Mouse (Mus musculus) urinary bladder, postnatal 4 days (tissue): Measurements from ENCODE around the gene Gif.

Experiments used
- DNase-seq, 2 experiments: peaks; one replicate each; pipeline ENCODE4 v3.0.0; 2021 to 2022; ENCODE audit warnings: low spot score in 2 of 2

Gene Gif

DNA sequence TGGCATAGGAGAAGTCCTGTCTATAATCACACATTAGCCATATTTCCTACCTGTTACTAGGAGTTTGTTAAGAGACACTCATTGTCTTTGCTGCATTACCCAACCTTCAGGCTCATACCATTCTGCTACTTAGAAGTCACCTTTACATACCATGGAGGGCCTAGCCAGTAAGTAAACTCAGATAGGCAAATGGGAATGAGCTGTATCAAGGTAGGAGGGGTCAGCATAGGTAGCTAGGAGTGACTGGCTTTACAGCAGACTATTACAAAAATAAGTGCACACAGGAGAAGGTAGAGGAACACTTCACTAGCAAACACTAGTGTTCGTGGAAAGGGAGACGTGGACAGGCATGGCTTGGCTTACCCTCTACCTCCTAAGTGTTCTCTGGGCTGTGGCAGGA, at the start of gene Gif:
TSS of gene Gif (plus strand) at position 257 of the 400 bp plus-strand sequence.
- no peak for DNase-seq

DNA sequence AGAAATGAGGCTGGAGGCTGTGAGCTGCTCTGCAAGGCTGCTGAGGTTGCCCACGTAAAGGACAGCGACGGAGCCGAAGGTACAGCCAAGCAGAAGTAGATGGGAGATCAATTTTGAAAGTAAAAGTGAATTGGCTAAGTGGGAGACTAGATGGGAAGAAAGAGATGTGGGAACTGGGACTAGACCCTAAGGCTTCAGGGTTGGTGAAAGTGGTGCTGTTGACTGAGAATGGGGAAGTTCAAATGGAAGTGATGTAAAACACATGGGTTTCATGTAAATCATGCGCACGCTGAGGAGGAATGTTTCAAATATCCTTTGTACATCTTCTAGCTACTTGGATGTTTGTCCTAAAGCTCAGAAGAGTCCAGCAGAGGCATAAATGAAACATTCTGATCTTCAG, 49.0 kb upstream of the Gif start:
- no peak for DNase-seq

DNA sequence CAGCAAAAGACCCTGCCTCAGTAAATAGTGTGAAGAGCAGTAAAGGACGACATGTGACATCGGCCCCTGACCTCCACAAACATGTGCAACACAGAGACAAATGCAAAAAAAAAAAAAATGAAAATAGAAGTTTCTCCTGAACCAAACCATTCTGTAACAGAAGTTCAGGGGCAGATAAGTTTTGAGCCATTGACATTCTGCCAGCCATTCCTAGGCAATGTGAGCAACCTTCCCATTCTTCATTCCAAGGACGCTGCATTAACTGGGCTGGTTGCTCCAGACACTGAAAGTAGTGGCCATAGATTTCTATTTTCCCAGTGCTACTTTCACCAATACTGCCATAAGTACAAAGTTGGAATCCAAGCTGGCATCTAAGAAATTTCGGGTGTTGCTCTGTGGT, 34.9 kb upstream of the Gif start:
- no peak for DNase-seq

DNA sequence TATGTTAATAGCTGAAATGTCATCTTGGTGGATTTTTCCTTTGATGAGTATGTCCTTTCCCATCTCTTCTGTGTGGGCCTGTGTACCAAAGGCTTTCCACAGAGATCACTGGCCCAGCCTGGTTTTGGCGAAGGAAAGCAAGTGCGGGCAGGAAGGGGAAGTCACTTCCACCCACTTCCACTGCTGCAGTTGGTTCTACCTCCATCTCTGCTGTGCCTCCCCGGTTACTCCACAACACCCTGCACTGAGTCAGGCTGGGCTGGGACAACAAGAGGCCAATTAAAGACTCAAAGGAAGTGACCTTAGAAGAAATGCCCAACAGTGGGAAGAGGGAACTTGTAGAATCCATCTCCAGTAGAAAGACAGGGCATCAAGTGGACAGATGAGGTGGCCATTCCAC, 27.3 kb upstream of the Gif start:
- no peak for DNase-seq

DNA sequence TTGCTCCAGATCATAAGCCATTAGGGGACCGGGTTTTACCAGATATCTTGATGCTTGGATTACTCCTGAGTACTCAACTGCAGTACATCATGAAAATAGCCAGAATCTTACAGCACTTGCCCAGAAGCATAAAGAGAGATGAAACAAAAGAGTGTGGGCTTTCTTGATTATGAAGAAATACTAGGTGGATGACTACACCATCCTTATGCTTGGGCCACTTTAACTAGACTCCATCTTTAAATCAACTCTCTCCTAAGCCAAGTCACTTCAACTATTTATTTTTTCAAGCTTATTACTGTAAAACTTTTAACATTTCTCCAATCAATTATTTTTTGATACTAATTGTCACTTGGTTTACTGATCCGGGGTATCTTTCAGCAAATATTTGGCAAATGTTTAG, 23.5 kb upstream of the Gif start:
- DNase-seq = no peak

DNA sequence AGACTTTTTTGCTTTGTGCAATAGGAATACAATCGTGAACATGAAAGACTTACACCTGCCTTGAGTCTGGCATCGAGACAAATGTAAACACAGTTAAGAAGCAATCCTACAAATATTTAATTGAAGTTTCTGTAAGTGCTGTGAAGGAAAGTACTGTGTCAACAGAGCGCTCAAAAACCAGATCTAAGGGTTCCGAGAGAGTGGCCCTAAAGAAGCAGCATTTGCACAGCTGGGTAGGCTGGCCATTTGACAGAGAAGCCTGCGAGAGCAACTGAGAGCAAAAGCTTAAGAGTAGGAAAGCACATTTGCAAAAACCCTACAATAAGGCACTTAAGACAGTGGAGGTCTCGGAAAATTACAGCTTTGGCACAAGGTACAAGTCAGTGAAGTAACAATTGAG, 23.1 kb upstream of the Gif start:
- no peak for DNase-seq

DNA sequence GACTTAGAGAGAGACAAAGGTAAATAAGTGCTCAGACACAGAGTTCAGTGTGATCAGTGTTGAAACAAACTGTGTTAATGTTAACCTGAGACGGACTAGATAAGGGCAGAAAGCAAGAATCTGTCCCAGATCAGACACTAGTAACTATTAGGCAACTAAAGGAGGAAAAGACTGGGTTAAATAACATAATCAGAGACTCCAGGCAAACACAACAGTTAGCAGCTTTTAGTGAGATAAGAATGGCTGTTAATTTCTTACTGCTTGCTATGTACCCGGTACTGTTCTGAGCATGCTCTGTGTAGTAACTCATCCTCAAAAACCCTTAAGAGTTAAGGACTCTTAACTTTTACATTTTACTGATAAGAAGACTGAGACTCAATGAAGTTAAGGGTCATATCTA, 21.4 kb upstream of the Gif start:
- no peak for DNase-seq

DNA sequence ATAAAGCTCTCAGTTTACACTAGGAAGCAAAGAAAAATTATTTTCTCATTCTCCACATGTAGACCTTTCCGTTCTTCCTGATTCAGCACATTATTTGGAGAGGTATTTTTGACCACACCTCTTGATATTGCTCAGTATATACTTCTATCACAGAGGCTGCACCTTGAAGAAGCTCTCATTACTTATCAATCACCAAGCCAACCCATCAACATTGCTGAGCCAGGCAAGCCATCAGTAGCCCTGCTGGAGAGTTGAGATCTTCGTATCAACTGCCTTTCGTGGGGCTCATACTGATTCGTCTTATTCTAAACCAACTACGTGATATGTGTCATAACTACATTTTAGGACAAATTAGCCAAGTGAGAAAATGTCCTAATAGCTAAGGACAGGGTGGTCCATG, 20.1 kb upstream of the Gif start:
- no peak for DNase-seq

DNA sequence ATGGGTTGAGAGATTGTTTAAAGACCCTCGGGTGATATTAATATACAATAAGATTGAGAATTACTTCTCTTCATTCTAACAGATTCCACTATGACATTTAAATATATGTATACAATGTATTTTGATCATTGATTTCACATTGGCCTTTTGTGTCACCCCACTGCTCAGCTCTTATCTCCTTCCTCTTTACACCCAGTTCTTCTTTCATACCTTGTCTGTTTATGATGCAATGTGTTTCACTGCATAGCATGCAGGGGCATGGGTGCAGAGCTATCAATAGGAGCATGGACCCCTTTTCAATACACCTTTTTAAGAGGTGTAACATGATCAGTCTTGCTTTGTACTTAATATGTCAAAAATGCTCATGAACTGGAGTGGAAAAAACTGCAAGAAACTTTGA, 17.1 kb upstream of the Gif start:
- no peak for DNase-seq

DNA sequence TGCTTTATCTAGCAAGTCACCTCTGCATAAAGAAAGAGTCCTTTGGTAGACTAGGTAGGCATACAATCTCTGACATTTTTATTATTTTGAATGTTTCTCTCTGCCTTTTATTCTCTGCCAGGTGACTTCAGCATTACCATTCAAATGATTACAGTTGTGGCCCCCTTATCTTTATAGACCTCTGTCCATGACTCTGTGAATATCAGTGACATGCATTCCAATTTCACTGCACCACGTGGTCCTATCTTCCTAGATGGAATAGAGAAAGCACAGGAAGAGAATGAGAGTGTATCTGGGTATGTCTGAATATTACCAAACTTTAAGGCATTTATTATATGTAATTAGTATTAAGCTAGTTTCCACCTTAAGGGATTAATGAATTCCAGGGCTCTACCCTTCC, 10.9 kb upstream of the Gif start:
- no peak for DNase-seq

DNA sequence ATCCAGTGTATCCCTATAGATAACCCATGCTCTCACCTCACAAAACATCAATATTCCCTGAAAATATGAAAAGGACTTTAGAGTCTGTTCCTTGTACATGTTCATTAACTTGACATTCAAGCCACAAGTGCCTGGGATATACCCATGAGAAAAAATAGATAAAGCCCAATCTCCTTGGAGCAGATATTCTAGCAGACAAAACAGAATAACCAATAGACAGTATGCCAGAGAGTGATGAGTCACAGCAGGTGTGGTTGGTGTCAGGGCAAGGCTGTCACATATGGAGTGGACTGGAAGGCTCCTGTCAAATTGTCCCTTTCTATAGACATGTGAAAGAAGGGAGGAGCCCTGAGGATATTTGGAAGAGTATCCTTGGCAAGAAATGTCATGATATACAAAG, 1.7 kb upstream of the Gif start:
- DNase-seq = no peak

DNA sequence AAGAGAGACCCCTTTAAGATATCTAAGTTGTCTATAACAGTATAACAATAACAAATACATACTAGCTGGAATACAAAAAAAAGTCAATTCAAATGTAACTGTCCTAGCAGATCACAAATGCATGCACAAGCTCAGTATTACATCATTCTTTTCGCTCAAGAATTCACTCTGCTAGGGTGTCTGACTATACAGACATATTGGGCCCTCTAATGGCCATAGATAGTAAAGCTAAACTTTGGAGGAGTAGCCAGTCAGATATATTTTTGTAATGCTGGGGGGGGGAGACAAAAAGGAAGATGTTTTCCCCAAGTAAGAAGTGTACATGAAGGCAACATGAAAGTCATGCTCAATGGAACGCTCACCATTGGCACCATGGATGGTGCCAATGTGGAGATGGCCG, 17.7 kb downstream of the Gif start:
- no peak for DNase-seq

DNA sequence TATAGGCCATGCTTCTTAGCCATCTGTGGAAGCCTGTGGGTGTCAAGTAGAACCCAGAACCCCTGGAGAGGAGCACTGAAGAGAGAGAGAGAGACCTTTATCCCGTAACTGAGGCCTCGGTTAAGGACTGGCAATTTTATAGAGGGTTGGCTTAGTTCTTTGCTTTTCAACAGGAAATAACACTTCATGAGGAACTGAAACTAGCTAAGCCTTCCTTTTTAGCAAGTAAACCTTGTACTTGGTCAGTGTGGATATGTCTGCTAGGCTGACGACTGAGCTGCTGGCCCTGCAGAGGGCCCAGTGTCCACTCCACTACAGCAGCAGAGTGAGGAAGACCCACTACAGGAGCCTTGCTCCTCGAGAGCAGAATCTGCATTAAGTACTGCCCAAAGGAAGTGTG, 19.1 kb downstream of the Gif start:
- no peak for DNase-seq

DNA sequence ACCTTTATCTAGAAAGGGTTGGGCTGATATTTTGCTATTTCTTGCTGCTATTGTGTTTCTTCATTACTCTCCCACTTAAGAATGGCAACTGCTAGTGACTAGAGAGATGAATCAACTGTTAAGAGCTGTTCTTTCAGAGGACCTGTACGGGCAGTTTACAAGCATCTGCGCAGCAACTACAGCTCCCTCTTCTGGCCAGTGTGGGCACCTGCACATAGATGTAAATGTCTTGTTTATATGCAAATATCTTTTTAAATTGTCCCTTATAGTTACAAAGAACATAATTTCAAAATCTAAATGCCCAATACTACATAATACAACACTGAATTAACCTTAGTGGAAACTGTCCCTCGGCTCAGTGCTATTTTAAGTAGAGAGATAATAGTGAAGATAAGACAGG, 20.8 kb downstream of the Gif start:
- no peak for DNase-seq

DNA sequence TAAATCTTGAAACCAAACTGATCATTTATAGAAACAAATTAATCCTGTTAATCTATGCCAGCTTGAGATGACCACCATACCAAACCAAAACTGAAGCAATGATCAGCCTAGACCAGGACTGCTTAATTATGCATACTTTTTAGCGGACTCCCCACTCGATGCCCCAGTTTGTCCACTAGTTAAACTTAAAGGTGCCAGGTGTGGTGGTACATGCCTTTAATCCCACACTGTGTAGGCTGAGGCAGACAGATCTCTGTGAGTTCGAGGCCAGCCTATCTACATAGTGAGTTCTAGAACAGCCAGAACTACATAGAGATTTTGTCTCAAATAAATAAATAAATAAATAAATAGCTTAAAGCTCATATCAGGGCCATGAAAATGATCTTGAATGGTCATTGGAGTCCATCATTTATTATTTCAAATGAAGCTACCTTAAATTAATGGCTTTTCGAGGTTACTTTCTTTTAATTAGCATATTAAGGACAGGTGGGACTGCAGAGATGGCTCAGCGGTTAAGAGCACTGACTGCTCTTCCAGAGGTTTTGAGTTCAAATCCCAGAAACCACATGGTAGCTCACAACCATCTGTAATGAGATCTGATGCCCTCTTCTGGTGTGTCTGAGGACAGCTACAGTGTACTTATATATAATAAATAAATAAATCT, 22.0 kb downstream of the Gif start:
- no peak for DNase-seq

DNA sequence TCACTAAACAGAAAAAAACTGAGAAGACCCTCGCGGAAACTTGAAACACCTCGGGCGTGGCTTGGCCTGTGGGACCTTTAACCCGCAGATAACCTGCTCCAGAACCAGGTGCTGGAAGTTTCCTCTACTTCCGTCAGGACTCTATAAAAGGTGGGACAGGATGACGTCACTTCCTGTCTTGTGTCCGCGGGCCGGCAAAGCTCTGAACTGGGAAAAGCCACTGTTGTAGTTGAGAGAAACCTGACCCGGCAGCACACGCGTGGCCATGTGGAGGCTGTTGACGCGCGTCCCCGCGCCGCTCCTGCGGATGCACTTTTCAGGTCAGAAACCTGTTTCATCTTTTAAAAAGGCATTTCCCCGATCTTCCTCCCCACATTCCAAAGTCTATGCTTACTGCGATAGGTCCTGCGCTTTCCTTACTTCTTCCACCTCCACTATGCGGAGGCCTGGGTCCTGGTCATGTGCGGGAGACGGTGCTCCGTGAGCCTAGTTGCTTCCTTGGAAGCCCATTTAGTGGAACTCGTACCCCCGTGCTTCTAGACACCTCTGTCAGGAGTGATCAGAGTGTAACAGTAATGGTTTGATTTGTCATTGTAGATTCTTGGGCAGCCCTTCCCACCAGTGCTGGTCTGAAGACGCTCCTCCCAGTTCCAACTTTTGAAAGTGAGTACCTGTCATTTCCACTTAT, 23.0 kb downstream of the Gif start, which contains the start of gene Mrpl16:
TSS of gene Mrpl16 (plus strand) at position 187 of the 688 bp plus-strand sequence.
- DNase-seq = peak; percentile 78 to 88

DNA sequence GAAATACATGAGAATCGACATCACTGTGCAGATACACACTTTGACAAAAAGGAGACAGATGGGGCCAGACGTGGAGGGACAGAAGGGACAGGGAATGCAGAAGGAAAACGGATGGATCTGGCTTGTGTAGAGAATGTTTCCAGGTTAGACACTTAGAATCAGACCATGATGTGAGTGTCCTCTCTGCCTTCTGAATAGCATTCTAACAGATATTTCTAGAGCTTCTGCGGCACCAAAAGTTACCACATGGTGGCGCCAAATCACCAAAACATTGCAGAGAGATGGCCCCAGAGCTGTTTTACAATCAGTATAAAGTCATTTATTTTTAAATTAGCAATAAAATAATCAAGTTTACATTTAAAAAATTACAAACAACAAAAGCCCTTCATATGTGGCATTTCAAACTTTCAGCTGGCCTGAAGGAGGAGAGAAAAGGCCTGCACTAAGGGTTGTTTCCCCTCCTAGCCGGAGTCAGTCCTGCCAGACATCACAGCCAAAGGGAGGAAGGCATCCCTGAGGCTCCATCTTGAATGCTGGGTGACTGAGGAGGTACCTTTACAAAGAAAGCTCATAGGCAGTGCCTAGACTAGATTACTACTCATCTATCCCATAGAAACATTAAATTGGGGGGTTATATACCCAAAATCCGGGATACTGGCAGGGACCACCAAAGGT, 30.0 kb downstream of the Gif start:
- peak in 1 of 2 experiments; percentile 29 for DNase-seq

DNA sequence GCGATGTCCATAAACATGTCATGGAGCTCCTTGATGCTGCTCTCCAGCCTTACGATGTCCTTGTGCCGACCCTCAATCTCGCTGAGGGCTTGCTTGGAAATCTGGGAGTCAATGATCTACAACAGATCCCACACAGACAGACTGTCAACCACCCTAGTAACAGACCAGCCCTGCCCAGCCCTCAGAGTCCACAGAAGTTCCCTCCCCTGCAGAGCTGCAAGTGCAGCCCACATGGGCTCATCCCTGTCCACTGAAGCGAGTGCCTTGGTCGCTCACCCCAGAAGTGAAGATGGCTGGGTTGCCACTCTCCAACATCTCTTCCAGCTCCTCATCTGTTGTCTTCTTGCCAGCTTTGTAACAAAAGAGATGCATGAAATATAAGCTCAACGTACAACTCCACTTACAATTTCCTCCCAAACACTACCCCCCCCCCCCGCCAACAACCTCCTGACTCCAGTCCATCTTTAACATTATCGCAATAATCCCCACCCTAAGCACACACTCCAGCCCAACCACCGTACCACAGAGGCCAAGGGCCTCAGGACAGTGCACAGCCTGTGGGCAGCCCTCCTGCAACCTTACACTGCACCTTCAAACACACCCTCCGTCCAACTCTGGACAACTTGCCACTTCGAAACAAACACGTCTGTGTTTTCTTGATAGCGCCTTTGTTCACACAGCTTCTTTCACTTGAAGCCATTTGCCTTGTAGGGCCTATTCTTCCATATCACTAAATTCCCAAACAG, 38.2 kb downstream of the Gif start:
- no peak for DNase-seq

DNA sequence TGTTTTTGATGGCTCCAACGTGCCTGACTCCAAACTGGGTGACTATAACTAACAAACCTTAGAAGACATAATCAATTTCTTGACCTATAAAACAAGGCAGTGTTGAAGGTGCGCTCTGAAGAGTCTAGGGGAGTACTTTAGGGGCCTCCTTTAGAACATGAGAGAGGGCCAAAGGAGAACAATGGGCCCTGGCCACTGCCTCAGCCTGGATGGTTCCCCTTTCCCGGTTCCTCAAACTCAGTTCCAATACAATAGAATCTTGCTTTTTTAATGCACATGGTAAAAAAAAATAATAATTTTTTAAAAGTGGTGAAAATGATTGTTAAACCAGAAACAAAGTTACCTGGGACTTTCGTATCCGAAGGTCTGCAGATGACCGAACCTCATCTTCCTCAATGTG, 40.5 kb downstream of the Gif start:
- DNase-seq = no peak

DNA sequence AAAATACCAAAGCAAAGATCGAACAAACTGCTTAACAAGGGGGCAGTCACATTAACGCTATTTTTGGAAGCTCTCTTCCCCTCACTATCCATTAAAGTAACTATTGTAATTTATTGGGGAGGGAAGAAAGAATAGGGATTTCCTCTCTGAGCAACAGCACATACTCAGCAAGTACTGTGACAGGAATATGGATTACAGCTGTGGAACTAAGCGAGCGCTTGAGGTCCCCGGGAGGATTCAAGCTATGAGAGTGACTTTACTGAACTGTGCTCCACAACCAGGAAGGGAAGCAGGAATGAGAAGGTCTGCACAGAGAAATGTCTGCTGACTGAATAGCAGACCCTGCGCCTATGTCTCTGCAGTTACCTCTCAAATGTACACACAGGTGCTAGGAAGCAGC, 41.5 kb downstream of the Gif start:
- DNase-seq = no peak

DNA sequence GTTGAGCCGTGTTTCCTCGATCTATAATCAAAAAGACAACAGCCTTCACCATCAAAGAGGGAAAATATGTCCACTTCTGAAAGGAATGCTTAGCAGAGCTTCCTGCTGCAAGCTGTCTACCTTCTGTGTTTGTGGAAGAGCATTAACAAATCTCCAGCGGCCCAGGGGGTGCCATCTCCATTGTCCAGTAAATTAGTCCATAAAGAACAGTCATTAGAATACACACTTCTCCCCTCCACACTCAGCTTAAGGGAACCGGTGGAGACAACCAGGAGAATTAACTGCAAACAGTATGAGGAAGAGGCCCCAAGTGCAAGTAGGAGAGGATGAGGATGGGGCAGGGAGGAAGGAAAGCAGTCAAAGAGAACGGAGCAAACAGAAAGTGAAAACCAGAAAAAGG, 44.5 kb downstream of the Gif start:
- DNase-seq = no peak

DNA sequence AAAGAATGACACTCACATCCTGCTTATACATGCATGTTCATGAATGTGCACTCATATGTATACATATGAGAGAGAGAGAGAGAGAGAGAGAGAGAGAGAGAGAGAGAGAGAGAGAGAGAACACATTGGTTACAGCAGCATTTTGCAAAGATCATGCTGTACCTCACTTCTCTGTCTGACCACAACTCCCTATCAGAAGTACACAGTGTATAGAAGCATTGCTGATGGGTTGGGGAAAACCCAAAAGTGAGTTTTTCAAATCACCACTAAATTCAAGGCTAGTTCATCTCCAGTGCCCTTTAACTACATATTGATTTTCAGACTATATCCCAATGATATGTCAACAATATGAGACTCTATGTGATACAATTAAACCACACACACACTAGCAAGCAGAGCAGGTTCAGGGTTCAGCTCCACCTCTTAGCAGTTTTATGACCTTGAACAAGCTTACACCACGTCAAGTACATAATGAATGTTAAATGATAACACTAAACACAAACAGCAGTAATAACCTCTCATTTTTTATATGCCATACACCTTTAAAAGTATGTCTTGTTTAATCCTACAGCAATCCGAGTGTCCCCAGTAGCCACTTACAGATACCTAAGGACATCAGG, 46.5 kb downstream of the Gif start:
- DNase-seq = no peak
